Mouse (Mus musculus) ES-E14 (cell line): ENCODE measurements around the gene Cmtm5. TPM values are rescaled to one million over a fixed set of nuclear protein-coding genes. Genes with fewer than 3 reads are reported as not detected.

Source experiments
- DNase-seq: peaks from one replicate; pipeline ENCODE4 v3.0.0-alpha.2; 2013; ENCODE audit warnings: low read depth, low spot score
- H3K27ac ChIP-seq: 2 replicates; pipeline ENCODE4 v1.5.1; 2012; ENCODE audit warnings: low read depth, mild to moderate bottlenecking, low read length, moderate library complexity, mixed read lengths; ENCODE audit not compliant: poor library complexity, insufficient read depth, severe bottlenecking
- H3K36me3 ChIP-seq: 2 replicates; pipeline ENCODE4 v1.6.1; 2012; ENCODE audit warnings: mild to moderate bottlenecking, low read length, moderate library complexity, mixed read lengths; ENCODE audit not compliant: control insufficient read depth, poor library complexity, insufficient read depth, severe bottlenecking
- H3K4me1 ChIP-seq, 2 experiments: fragments of 150-350 bp in 1 of 2; sonication (generic) in 1 of 2; 2 replicates each; pipeline ENCODE4 v1.6.1; 2012; ENCODE audit warnings: low read length in 2 of 2, mild to moderate bottlenecking in 1 of 2, mixed read lengths in 1 of 2; ENCODE audit not compliant: control insufficient read depth in 2 of 2, insufficient read depth in 2 of 2, poor library complexity in 1 of 2
- H3K4me3 ChIP-seq, 2 experiments: fragments of 150-350 bp in 1 of 2; sonication (generic) in 1 of 2; 2 replicates each; pipeline ENCODE4 v1.5.1; 2012; ENCODE audit warnings: low read length in 2 of 2, low read depth in 1 of 2, mild to moderate bottlenecking in 1 of 2, mixed read lengths in 1 of 2; ENCODE audit not compliant: insufficient read depth in 1 of 2, poor library complexity in 1 of 2, severe bottlenecking in 1 of 2
- H3K9ac ChIP-seq: 2 replicates; pipeline ENCODE4 v1.6.1; 2012; ENCODE audit warnings: low read depth, mild to moderate bottlenecking, low read length, mixed read lengths; ENCODE audit not compliant: poor library complexity, insufficient read depth, severe bottlenecking
- H3K9me3 ChIP-seq: fragments of 150-350 bp; sonication (generic); 2 replicates; pipeline ENCODE4 v1.6.1; 2012; ENCODE audit warnings: low read depth, mild to moderate bottlenecking, low read length; ENCODE audit not compliant: control insufficient read depth, insufficient read depth
- CHD2 ChIP-seq: IDR thresholded peaks from 2 replicates; pipeline ENCODE4 v1.6.1; 2014; ENCODE audit warnings: mild to moderate bottlenecking, low read depth, low read length, inconsistent platforms
- HCFC1 ChIP-seq: IDR thresholded peaks from 2 replicates; pipeline ENCODE4 v1.6.1; 2012; ENCODE audit warnings: low read length, inconsistent platforms, borderline replicate concordance; ENCODE audit not compliant: insufficient read depth
- MAFK ChIP-seq: IDR thresholded peaks from 2 replicates; pipeline ENCODE4 v1.6.1; 2014; ENCODE audit warnings: mild to moderate bottlenecking, low read depth, low read length, inconsistent platforms; ENCODE audit not compliant: insufficient read depth
- ZC3H11A ChIP-seq: IDR thresholded peaks from 2 replicates; pipeline ENCODE4 v1.6.1; 2012; ENCODE audit warnings: low read depth, mild to moderate bottlenecking, inconsistent platforms, low read length, borderline replicate concordance
- ZNF384 ChIP-seq: IDR thresholded peaks from 2 replicates; pipeline ENCODE4 v1.6.1; 2012; ENCODE audit warnings: low read depth, low read length, inconsistent platforms
- in situ Hi-C, 2 experiments: fragments of 600-800 bp; cut with MboI; formaldehyde crosslinking; loops; one replicate each; pipeline ENCODE4 v1.15.1; 2025; ENCODE audit warnings: low sequenced_read_pairs in 2 of 2, inconsistent platforms in 1 of 2; ENCODE audit not compliant: unreplicated experiment in 2 of 2
- total RNA-seq: library from RNA; depleted of rRNA; stranded (reverse); fragments of 300-350 nt; gene quantifications from 2 replicates; pipeline ENCODE4 v1.2.3, GENCODE M21; 2012

Cmtm5 gene
- total RNA-seq, 1 experiment = not detected

DNA sequence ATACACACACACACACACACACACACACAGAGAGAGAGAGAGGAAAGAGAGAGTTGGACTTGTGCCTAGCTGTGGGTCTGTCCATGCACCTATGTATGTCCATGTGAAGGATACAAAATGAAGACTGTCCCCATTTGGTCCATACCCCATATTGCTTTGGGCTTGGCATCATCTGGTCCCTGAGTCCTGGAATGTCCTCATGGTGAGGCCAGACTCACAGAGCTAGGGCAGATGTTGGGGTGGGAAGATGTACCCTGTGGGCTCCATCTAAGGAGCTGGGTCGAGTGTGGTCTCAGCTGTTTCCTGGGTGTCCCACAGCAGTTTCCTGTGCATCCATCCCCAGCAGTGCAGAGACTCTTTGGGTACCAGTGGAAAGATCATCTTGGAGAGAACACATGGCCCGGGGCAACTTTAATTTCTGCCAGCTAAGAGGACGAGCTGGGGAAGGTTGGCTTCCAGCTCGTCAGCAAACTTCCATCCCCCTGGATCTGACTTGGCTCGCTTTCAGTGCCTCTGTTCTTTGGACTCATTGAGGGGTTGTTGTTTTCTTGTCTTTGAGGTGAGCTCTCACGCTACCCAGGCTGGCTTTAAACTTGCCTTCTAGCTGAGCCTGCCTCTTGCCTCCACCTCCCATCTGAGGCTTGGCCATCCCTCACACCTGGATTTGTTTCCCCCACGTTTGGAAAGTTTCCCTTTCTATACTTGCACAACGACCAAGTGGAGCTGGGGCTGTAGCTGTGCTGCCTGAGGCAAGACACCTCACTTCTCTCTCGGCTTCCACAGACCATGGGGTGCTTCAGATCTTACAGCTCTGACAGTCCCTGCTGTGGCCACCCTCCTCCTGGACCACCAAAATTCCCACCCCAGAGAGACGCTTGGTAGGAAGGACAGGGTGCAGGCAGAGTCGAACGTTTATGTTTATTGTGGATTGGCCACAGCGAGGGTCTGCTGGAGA lies 5.2 kb downstream of the Cmtm5 start:
- no peak overlapping the region for H3K27ac ChIP-seq
- no peak for TF ChIP-seq CHD2
- TF ChIP-seq ZNF384 = no peak
- no peak for TF ChIP-seq MAFK
- no peaks in the 10 kb centered on the region for H3K36me3 ChIP-seq
- no peaks in the 10 kb centered on the region for H3K9me3 ChIP-seq
- H3K4me1 ChIP-seq = peaks cover 3 to 9% of the 10 kb centered on the region in 2 experiments; a peak in 2 of 4 replicates
- H3K9ac ChIP-seq = no peak overlapping the region
- no peak for DNase-seq
- in situ Hi-C loops = no loop called here
- no peak overlapping the region for H3K4me3 ChIP-seq

GRCm38 (mm10) chr14:54942479-54942878 lies 6.4 kb downstream of the Cmtm5 start:
- TF ChIP-seq MAFK = no peak
- no peak for TF ChIP-seq ZNF384
- no peak for TF ChIP-seq ZC3H11A
- no peak for TF ChIP-seq CHD2
- TF ChIP-seq HCFC1 = no peak
- Histone ChIP-seq H3K4me3 (no peak overlapping the region), H3K27ac (no peak overlapping the region), H3K9me3 (no peaks in the 10 kb centered on the region), H3K4me1 (peaks cover 3 to 9% of the 10 kb centered on the region in 2 experiments; a peak in 2 of 4 replicates), H3K9ac (no peak overlapping the region), H3K36me3 (no peaks in the 10 kb centered on the region)
- in situ Hi-C loops = no loop called here
- DNase-seq = no peak

GRCm38 (mm10) chr14:54943971-54944370 lies 7.9 kb downstream of the Cmtm5 start:
- no peak overlapping the region for H3K4me3 ChIP-seq
- no peaks in the 10 kb centered on the region for H3K36me3 ChIP-seq
- H3K27ac ChIP-seq = no peak overlapping the region

GRCm38 (mm10) chr14:54944939-54945338 lies 8.9 kb downstream of the Cmtm5 start:
- TF ChIP-seq HCFC1 (no peak), MAFK (no peak), ZC3H11A (no peak), CHD2 (no peak), ZNF384 (no peak)
- no peak overlapping the region for H3K27ac ChIP-seq

More at GRCm38 (mm10) chr14:54943971-54944370, 7.9 kb downstream of the Cmtm5 start:
- Histone ChIP-seq H3K9me3 (no peaks in the 10 kb centered on the region), H3K4me1 (peaks cover 3 to 6% of the 10 kb centered on the region in 2 experiments; a peak in 2 of 4 replicates), H3K9ac (no peak overlapping the region)
- in situ Hi-C loops = no loop called here
- no peak for DNase-seq
- no peak for TF ChIP-seq ZNF384
- no peak for TF ChIP-seq ZC3H11A
- TF ChIP-seq HCFC1 = no peak
- TF ChIP-seq MAFK = no peak
- no peak for TF ChIP-seq CHD2

More at GRCm38 (mm10) chr14:54944939-54945338, 8.9 kb downstream of the Cmtm5 start:
- Histone ChIP-seq H3K9me3 (no peaks in the 10 kb centered on the region), H3K36me3 (no peaks in the 10 kb centered on the region), H3K9ac (no peak overlapping the region), H3K4me1 (peaks cover under 1 to 3% of the 10 kb centered on the region in 2 experiments; a peak in 1 of 4 replicates), H3K4me3 (no peak overlapping the region)
- DNase-seq = no peak
- in situ Hi-C loops = no loop called here
